ENCODE assay signal across 19 mouse cellular contexts in genomic region chr10:61308706-61309320, GRCm38 (mm10). TPM values are rescaled to one million over a fixed set of nuclear protein-coding genes. Genes with fewer than 3 reads are reported as not detected.
DNase-seq lines count a peak whose midpoint lies in the region; ATAC-seq lines count a peak whose summit lies in the region.
"Had no signal": no experiment of that assay in that cellular context is flagged by ENCODE, and none has a peak within 500 bp of the region (broad histone marks: within the 10 kb centered on the region; RNA-seq: fewer than 3 reads in every experiment).

No protein-coding gene starts in this region.

- H3K27me3 ChIP-seq in embryonic facial prominence, embryonic 14.5 days (replicated peaks; ENCODE audit: control insufficient read depth, insufficient read depth, low read length), result no peaks in the 10 kb centered on the region
- H3K27me3 ChIP-seq in limb, embryonic 12.5 days, result no peaks in the 10 kb centered on the region
- H3K27me3 ChIP-seq in intestine, embryonic 16.5 days (replicated peaks; ENCODE audit: control insufficient read depth, insufficient read depth, low read length), result no peaks in the 10 kb centered on the region
- H3K27me3 ChIP-seq: intestine, embryonic 15.5 days; midbrain, embryonic 15.5 days; neural tube, embryonic 12.5 days had no signal

- DNase-seq in heart, adult 18-20 months, result peak; percentile 29 to 42
- no peak for DNase-seq in heart, postnatal 36 days
- DNase-seq in 3T3-L1 (ENCODE audit: low read depth, low spot score), result peak; percentile 25
- DNase-seq in embryonic facial prominence, embryonic 14.5 days (ENCODE audit: low spot score), result peak; percentile 72
- DNase-seq in neural tube, embryonic 10.5 days (ENCODE audit: extremely low spot score, low spot score), result no peak
- no peak for DNase-seq in gastrocnemius, adult 18-20 months (ENCODE audit: low spot score)
- DNase-seq: cerebellum, postnatal 14 days; heart, adult 2 months; layer of hippocampus, postnatal 36 days; thymus, adult 2 months had no signal

- H3K4me2 ChIP-seq in embryonic facial prominence, embryonic 14.5 days (ENCODE audit: low read depth, low read length), result no peak overlapping the region
- H3K4me2 ChIP-seq in limb, embryonic 12.5 days, result no peak overlapping the region
- H3K4me2 ChIP-seq in intestine, embryonic 16.5 days (ENCODE audit: low read depth, low read length), result no peak overlapping the region
- H3K4me2 ChIP-seq: intestine, embryonic 15.5 days; midbrain, embryonic 15.5 days; neural tube, embryonic 12.5 days had no signal

- no peak overlapping the region for H3K4me3 ChIP-seq in embryonic facial prominence, embryonic 14.5 days (ENCODE audit: low read depth, low read length)
- no peak overlapping the region for H3K4me3 ChIP-seq in limb, embryonic 12.5 days (replicated peaks)
- H3K4me3 ChIP-seq in intestine, embryonic 16.5 days (ENCODE audit: low read length), result no peak overlapping the region
- H3K4me3 ChIP-seq: heart, adult 2 months; hindbrain, embryonic 10.5 days; intestine, embryonic 15.5 days; midbrain, embryonic 15.5 days; neural tube, embryonic 12.5 days had no signal

- peaks cover 8% of the 10 kb centered on the region; the same call in 1 of the 2 replicates for H3K4me1 ChIP-seq in embryonic facial prominence, embryonic 14.5 days (ENCODE audit: control insufficient read depth, insufficient read depth, low read length)
- H3K4me1 ChIP-seq in limb, embryonic 12.5 days (replicated peaks), result peaks cover 24% of the 10 kb centered on the region
- peaks cover 9% of the 10 kb centered on the region for H3K4me1 ChIP-seq in intestine, embryonic 16.5 days (ENCODE audit: control insufficient read depth, insufficient read depth, low read length)
- H3K4me1 ChIP-seq: midbrain, embryonic 15.5 days; neural tube, embryonic 12.5 days had no signal

- no peaks in the 10 kb centered on the region for H3K9me3 ChIP-seq in embryonic facial prominence, embryonic 14.5 days (ENCODE audit: control insufficient read depth, low read length)
- H3K9me3 ChIP-seq in limb, embryonic 12.5 days, result no peaks in the 10 kb centered on the region
- no peaks in the 10 kb centered on the region for H3K9me3 ChIP-seq in intestine, embryonic 16.5 days (ENCODE audit: control insufficient read depth, low read length)
- H3K9me3 ChIP-seq: hindbrain, embryonic 10.5 days; intestine, embryonic 15.5 days; midbrain, embryonic 15.5 days; neural tube, embryonic 12.5 days had no signal

- H3K27ac ChIP-seq in embryonic facial prominence, embryonic 14.5 days (replicated peaks; ENCODE audit: low read depth, low read length), result 0 out of 2 replicates have a peak overlapping the region, but pooled peaks have one; percentile 35
- peak overlapping the region; percentile 50 for H3K27ac ChIP-seq in limb, embryonic 12.5 days
- no peak overlapping the region for H3K27ac ChIP-seq in intestine, embryonic 16.5 days (ENCODE audit: low read length)
- H3K27ac ChIP-seq: heart, adult 2 months; hindbrain, embryonic 10.5 days; intestine, embryonic 15.5 days; macrophage; midbrain, embryonic 15.5 days; neural tube, embryonic 12.5 days had no signal

- ATAC-seq in embryonic facial prominence, embryonic 14.5 days (ENCODE audit: low read depth), result peak; percentile 47; the same call in 1 of the 2 replicates
- ATAC-seq in limb, embryonic 12.5 days (ENCODE audit: insufficient number of reproducible peaks, insufficient read depth, low FRiP score, low TSS enrichment, low read depth), result no peak
- no peak for ATAC-seq in intestine, embryonic 16.5 days
- ATAC-seq: intestine, embryonic 15.5 days; midbrain, embryonic 15.5 days had no signal

- no peak overlapping the region for H3K9ac ChIP-seq in embryonic facial prominence, embryonic 14.5 days (ENCODE audit: low read depth, low read length)
- no peak overlapping the region for H3K9ac ChIP-seq in limb, embryonic 12.5 days (replicated peaks)
- H3K9ac ChIP-seq in intestine, embryonic 16.5 days (ENCODE audit: low read depth, low read length), result no peak overlapping the region
- H3K9ac ChIP-seq: intestine, embryonic 15.5 days; midbrain, embryonic 15.5 days; neural tube, embryonic 12.5 days had no signal

- intact Hi-C loops in heart, postnatal 36 days (cut with DNase I), result no loop called here

- no peaks in the 10 kb centered on the region for H3K36me3 ChIP-seq in embryonic facial prominence, embryonic 14.5 days (ENCODE audit: control insufficient read depth, insufficient read depth, low read length)
- no peaks in the 10 kb centered on the region for H3K36me3 ChIP-seq in limb, embryonic 12.5 days
- H3K36me3 ChIP-seq in intestine, embryonic 16.5 days (ENCODE audit: control insufficient read depth, insufficient read depth, low read length), result no peaks in the 10 kb centered on the region
- H3K36me3 ChIP-seq: hindbrain, embryonic 10.5 days; intestine, embryonic 15.5 days; midbrain, embryonic 15.5 days; neural tube, embryonic 12.5 days had no signal

- 46% methylated on average over 12 of the region's 12 CpGs for WGBS in embryonic facial prominence, embryonic 14.5 days
- 39% methylated on average over 12 of the region's 12 CpGs for WGBS in limb, embryonic 12.5 days
- 60% methylated on average over 12 of the region's 12 CpGs for WGBS in intestine, embryonic 16.5 days

RNA-seq across cellular contexts. Expression of gene Prf1, which starts 11.2 kb away (rescaled TPM):
- under 1 TPM; 0.40 to 0.59 TPM for total RNA-seq in heart, adult 18-20 months (2021)
- total RNA-seq in heart, postnatal 36 days (2021), result under 1 TPM in 1 of 2 experiments, not detected in 1; 0.11 TPM
- 0.14 TPM in 1 of 2 replicates, not detected in the other for polyA plus RNA-seq in embryonic facial prominence, embryonic 14.5 days (2014; fragmentation: Nextera tagmentation; extraction: Ambion mirVana)
- not detected in 2 replicates for polyA plus RNA-seq in limb, embryonic 12.5 days (2016; fragmentation: Nextera tagmentation; extraction: Ambion mirVana)
- 0.06 TPM in 1 of 2 replicates, not detected in the other for polyA plus RNA-seq in intestine, embryonic 16.5 days (2015; fragmentation: Nextera tagmentation; extraction: Ambion mirVana)
- total RNA-seq in gastrocnemius, adult 18-20 months (2021), result not detected
- total RNA-seq: layer of hippocampus, postnatal 36 days had no signal
- polyA plus RNA-seq: brain, embryonic 14.5 days; C2C12; hindbrain, embryonic 10.5 days; intestine, embryonic 15.5 days; macrophage; neural tube, embryonic 12.5 days had no signal

RNA-seq across cellular contexts. Expression of gene Adamts14, which starts 35.6 kb away (rescaled TPM):
- total RNA-seq in heart, adult 18-20 months (2021), result 1 to 10 TPM in 1 of 2 experiments, under 1 TPM in 1; 0.79 to 1.0 TPM
- total RNA-seq in heart, postnatal 36 days (2021), result 1 to 10 TPM in 1 of 2 experiments, under 1 TPM in 1; 0.83 to 1.9 TPM
- 7.2 and 7.3 TPM in 2 replicates for polyA plus RNA-seq in embryonic facial prominence, embryonic 14.5 days (2014; fragmentation: Nextera tagmentation; extraction: Ambion mirVana)
- polyA plus RNA-seq in limb, embryonic 12.5 days (2016; fragmentation: Nextera tagmentation; extraction: Ambion mirVana), result 0.85 and 1.2 TPM in 2 replicates
- polyA plus RNA-seq in intestine, embryonic 16.5 days (2015; fragmentation: Nextera tagmentation; extraction: Ambion mirVana), result 0.75 TPM in 2 replicates
- 1 to 10 TPM in 1 of 2 experiments, under 1 TPM in 1; 0.88 to 1.2 TPM for total RNA-seq in gastrocnemius, adult 18-20 months (2021)

Comparison
In these comparisons a context has a peak if more than half of its experiments do, and no peak if none do; other contexts are left out.
1. DNase-seq: peak in heart, adult 18-20 months (2 of 2), 3T3-L1 (single experiment) and embryonic facial prominence, embryonic 14.5 days (single experiment); none in heart, postnatal 36 days (0 of 2), neural tube, embryonic 10.5 days (single experiment) and gastrocnemius, adult 18-20 months (single experiment).